Mouse (Mus musculus): ENCODE results near the gene Grasp. TPM values are rescaled to one million over a fixed set of nuclear protein-coding genes. Genes with fewer than 3 reads are reported as not detected.
A peak's percentile ranks its signal among the peaks of the same experiment; 100 is the strongest.

The Grasp gene
- total and polyA plus RNA-seq, 3 experiments = 4.1 to 6.3 TPM; not detected in 1

DNA sequence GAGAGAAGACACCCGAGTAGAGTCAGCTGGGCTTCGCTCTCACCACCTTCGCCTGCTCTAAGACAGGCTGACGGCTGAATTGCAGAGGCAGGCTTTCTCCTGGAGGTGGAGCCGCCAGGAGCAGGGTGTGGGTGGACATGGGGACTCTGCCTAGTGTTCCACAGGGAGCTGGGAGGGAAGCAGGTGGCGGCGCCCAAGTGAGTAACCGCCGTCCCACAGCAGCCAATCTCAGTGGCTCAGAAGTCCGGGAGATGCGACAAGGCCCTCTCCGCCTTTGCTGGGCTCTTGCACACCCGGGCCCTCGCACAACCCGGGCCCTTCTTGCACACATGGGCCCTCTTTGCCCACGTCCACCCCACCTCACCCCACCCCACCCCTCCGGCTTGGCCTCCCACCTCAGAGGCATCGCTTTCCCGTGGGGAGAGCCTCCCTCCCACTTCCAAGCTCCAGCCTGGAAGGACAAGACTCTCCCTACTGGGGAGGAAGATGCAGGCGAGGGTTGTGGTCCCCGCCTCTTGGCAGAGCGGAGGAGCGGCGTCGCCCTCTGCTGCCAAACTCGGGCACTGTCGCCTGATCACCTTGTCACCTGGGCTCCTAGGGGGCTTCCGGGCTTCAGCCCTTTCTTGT, 15.0 kb downstream of the Grasp start:
- no peaks in the 10 kb centered on the region for H3K79me2 ChIP-seq (ENCODE audit: control insufficient read depth, insufficient read depth, low read length, poor library complexity)
- no peak for TF ChIP-seq ZKSCAN1 (IDR thresholded peaks at IDR 0.05; ENCODE audit: low read depth, low read length)
- TF ChIP-seq CTCF (IDR thresholded peaks at IDR 0.05 in 2 of 3, conservative IDR thresholded peaks at IDR 0.05 in 1 of 3; ENCODE audit: control insufficient read depth in 1 of 3, insufficient read depth in 1 of 3, low read depth in 2 of 3, low read length in 3 of 3, poor library complexity in 1 of 3, severe bottlenecking in 1 of 3) = peak; percentile 69 to 88 (median 75)
- TF ChIP-seq RAD21 (IDR thresholded peaks at IDR 0.05; ENCODE audit: low read depth, low read length) = peak; percentile 68
- peak; percentile 65 for TF ChIP-seq SMC3 (IDR thresholded peaks at IDR 0.05; ENCODE audit: low read depth, low read length)
- TF ChIP-seq ZC3H11A (IDR thresholded peaks at IDR 0.05; ENCODE audit: low read depth, low read length) = peak; percentile 49; the same call in 1 of the 2 replicates
- TF ChIP-seq JUND (IDR thresholded peaks at IDR 0.05; ENCODE audit: low read depth, low read length) = no peak
- no peaks in the 10 kb centered on the region for H3K27me3 ChIP-seq (ENCODE audit: control insufficient read depth in 1 of 2, insufficient read depth in 2 of 2, low read length in 2 of 2)
- no peak overlapping the region for H3K4me3 ChIP-seq (ENCODE audit: control insufficient read depth in 1 of 2, insufficient read depth in 1 of 2, low read depth in 2 of 2, low read length in 2 of 2)
- H3K36me3 ChIP-seq (ENCODE audit: control insufficient read depth in 1 of 2, insufficient read depth in 2 of 2, low read length in 2 of 2) = no peaks in the 10 kb centered on the region; a peak in 1 of 4 replicates
- peak; percentile 63 for DNase-seq (ENCODE audit: low read depth, low spot score)
- no peaks in the 10 kb centered on the region for H3K9me3 ChIP-seq (replicated peaks; ENCODE audit: insufficient read depth, low read length)
- no peak overlapping the region for H3K9ac ChIP-seq (ENCODE audit: control insufficient read depth, low read depth, low read length, poor library complexity, severe bottlenecking)
- no peak overlapping the region for H3K27ac ChIP-seq (ENCODE audit: control insufficient read depth, low read depth, low read length)
- peaks cover 0 to 8% of the 10 kb centered on the region in 2 experiments; a peak in 1 of 4 replicates for H3K4me1 ChIP-seq (ENCODE audit: control insufficient read depth in 1 of 2, insufficient read depth in 2 of 2, low read length in 2 of 2)

DNA sequence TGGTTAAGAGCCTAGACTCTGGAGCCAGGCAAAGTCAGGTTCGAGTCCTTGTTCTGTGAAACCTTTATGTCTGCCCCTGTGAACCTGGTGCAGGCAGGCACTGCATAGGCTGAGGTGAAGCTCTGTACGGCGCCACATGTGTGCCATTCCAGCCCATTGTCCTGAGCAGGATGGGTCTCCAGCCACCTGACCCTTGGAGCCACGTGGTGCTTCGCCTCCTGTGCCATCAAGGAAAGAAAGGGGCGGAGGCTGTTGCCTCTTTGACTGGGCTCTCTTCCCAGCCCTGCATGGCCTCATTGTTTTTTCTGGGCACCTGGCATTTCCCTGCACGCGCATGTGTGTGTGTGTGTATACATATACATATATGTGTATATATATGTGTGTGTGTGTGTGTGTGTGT, 15.8 kb downstream of the Grasp start:
- Histone ChIP-seq H3K4me1 (ENCODE audit: control insufficient read depth in 1 of 2, insufficient read depth in 2 of 2, low read length in 2 of 2) (peaks cover 0 to 8% of the 10 kb centered on the region in 2 experiments; a peak in 1 of 4 replicates), H3K27me3 (ENCODE audit: control insufficient read depth in 1 of 2, insufficient read depth in 2 of 2, low read length in 2 of 2) (no peaks in the 10 kb centered on the region), H3K4me3 (ENCODE audit: control insufficient read depth in 1 of 2, insufficient read depth in 1 of 2, low read depth in 2 of 2, low read length in 2 of 2) (no peak overlapping the region), H3K27ac (ENCODE audit: control insufficient read depth, low read depth, low read length) (no peak overlapping the region), H3K79me2 (ENCODE audit: control insufficient read depth, insufficient read depth, low read length, poor library complexity) (no peaks in the 10 kb centered on the region), H3K9ac (ENCODE audit: control insufficient read depth, low read depth, low read length, poor library complexity, severe bottlenecking) (no peak overlapping the region), H3K36me3 (ENCODE audit: control insufficient read depth in 1 of 2, insufficient read depth in 2 of 2, low read length in 2 of 2) (no peaks in the 10 kb centered on the region; a peak in 1 of 4 replicates), H3K9me3 (replicated peaks; ENCODE audit: insufficient read depth, low read length) (no peaks in the 10 kb centered on the region)
- no peak for TF ChIP-seq E2F4 (IDR thresholded peaks at IDR 0.05; ENCODE audit: borderline replicate concordance, low read depth, low read length)
- no peak for TF ChIP-seq EP300 (IDR thresholded peaks at IDR 0.05; ENCODE audit: low read depth in 1 of 2, low read length in 2 of 2)
- no peak for TF ChIP-seq NRF1 (IDR thresholded peaks at IDR 0.05; ENCODE audit: insufficient read depth, low read depth, low read length, poor library complexity, severe bottlenecking)
- DNase-seq (ENCODE audit: low read depth, low spot score) = no peak

DNA sequence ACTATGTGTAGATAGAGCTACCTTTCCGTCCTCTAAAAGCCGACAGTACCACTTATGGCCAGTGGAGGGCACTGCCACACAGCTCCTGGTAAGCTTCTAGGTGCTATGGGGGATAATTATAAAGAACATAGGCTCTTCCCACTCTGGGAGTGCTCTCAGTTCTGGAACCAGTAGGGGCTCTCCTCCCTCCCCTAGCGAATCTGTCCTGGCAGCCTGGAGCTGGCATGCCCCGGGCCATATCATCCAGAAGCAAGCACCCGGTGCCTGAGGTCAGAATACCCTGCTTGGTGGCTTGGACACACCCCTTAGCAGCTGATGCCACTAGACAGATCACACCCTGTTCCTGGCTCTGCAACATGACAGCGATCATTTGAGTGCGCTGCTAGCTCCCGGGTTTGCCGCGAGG, 16.8 kb downstream of the Grasp start:
- Histone ChIP-seq H3K9ac (ENCODE audit: control insufficient read depth, low read depth, low read length, poor library complexity, severe bottlenecking) (peak overlapping the region; percentile 18), H3K4me1 (ENCODE audit: control insufficient read depth in 1 of 2, insufficient read depth in 2 of 2, low read length in 2 of 2) (peaks cover 0 to 11% of the 10 kb centered on the region in 2 experiments; a peak in 2 of 4 replicates), H3K4me3 (ENCODE audit: control insufficient read depth in 1 of 2, insufficient read depth in 1 of 2, low read depth in 2 of 2, low read length in 2 of 2) (peak overlapping the region; percentile 21 to 51), H3K9me3 (replicated peaks; ENCODE audit: insufficient read depth, low read length) (no peaks in the 10 kb centered on the region), H3K27ac (ENCODE audit: control insufficient read depth, low read depth, low read length) (no peak overlapping the region), H3K79me2 (ENCODE audit: control insufficient read depth, insufficient read depth, low read length, poor library complexity) (no peaks in the 10 kb centered on the region), H3K36me3 (ENCODE audit: control insufficient read depth in 1 of 2, insufficient read depth in 2 of 2, low read length in 2 of 2) (peaks cover 0 to 4% of the 10 kb centered on the region in 2 experiments; a peak in 2 of 4 replicates), H3K27me3 (ENCODE audit: control insufficient read depth in 1 of 2, insufficient read depth in 2 of 2, low read length in 2 of 2) (no peaks in the 10 kb centered on the region)
- peak; percentile 95 for DNase-seq (ENCODE audit: low read depth, low spot score)
- no peak for TF ChIP-seq EP300 (IDR thresholded peaks at IDR 0.05; ENCODE audit: low read depth in 1 of 2, low read length in 2 of 2)
- peak; percentile 88 for TF ChIP-seq ZC3H11A (IDR thresholded peaks at IDR 0.05; ENCODE audit: low read depth, low read length)
- TF ChIP-seq SIN3A (IDR thresholded peaks at IDR 0.05; ENCODE audit: low read length) = peak; percentile 98
- no peak for TF ChIP-seq POLR2AphosphoS2 (IDR thresholded peaks at IDR 0.05; ENCODE audit: low read length)
- 0 out of 2 replicates have a peak, but pooled peaks have one; percentile 41 for TF ChIP-seq TBP (IDR thresholded peaks at IDR 0.05; ENCODE audit: low read depth, low read length)
- TF ChIP-seq MEF2A (IDR thresholded peaks at IDR 0.05; ENCODE audit: extremely low read depth, insufficient replicate concordance, low read depth, low read length, poor library complexity, severe bottlenecking) = no peak
- TF ChIP-seq HCFC1 (IDR thresholded peaks at IDR 0.05; ENCODE audit: low read depth, low read length) = peak; percentile 53; the same call in 1 of the 2 replicates
- no peak for TF ChIP-seq POLR2AphosphoS5 (IDR thresholded peaks at IDR 0.05; ENCODE audit: borderline replicate concordance, low read depth, low read length)
- no peak for TF ChIP-seq CHD2 (IDR thresholded peaks at IDR 0.05; ENCODE audit: low read length)
- peak; percentile 93 for TF ChIP-seq SMC3 (IDR thresholded peaks at IDR 0.05; ENCODE audit: low read depth, low read length)
- TF ChIP-seq USF1 (IDR thresholded peaks at IDR 0.05; ENCODE audit: low read depth, low read length) = no peak
- TF ChIP-seq KAT2A (conservative IDR thresholded peaks at IDR 0.05; ENCODE audit: low read depth, low read length) = no peak
- TF ChIP-seq MYC (IDR thresholded peaks at IDR 0.05; ENCODE audit: low read depth, low read length) = no peak
- TF ChIP-seq CTCF (IDR thresholded peaks at IDR 0.05 in 2 of 3, conservative IDR thresholded peaks at IDR 0.05 in 1 of 3; ENCODE audit: control insufficient read depth in 1 of 3, insufficient read depth in 1 of 3, low read depth in 2 of 3, low read length in 3 of 3, poor library complexity in 1 of 3, severe bottlenecking in 1 of 3) = peak; percentile 96 to 100 (median 99)
- TF ChIP-seq BHLHE40 (IDR thresholded peaks at IDR 0.05; ENCODE audit: borderline replicate concordance, low read depth, low read length) = no peak
- TF ChIP-seq ETS1 (IDR thresholded peaks at IDR 0.05; ENCODE audit: low read depth, low read length) = peak; percentile 89
- TF ChIP-seq ZNF384 (IDR thresholded peaks at IDR 0.05; ENCODE audit: low read depth, low read length) = no peak
- no peak for TF ChIP-seq MYB (IDR thresholded peaks at IDR 0.05; ENCODE audit: low read depth, low read length)
